Mouse (Mus musculus): ENCODE measurements around the gene Pcsk1n. TPM values are rescaled to one million over a fixed set of nuclear protein-coding genes. Genes with fewer than 3 reads are reported as not detected.

Gene Pcsk1n
- total and polyA plus RNA-seq, 3 experiments, result not detected

- Histone ChIP-seq H3K4me1 (ENCODE audit: control insufficient read depth in 1 of 2, insufficient read depth in 2 of 2, low read length in 2 of 2) (peaks cover 25 to 31% of the 10 kb centered on the region in 2 experiments), H3K4me3 (ENCODE audit: control insufficient read depth in 1 of 2, insufficient read depth in 1 of 2, low read depth in 2 of 2, low read length in 2 of 2) (peak overlapping the region; percentile 13 to 26), H3K36me3 (ENCODE audit: control insufficient read depth in 1 of 2, insufficient read depth in 2 of 2, low read length in 2 of 2) (peaks cover 0 to 34% of the 10 kb centered on the region in 2 experiments; a peak in 3 of 4 replicates), H3K27ac (ENCODE audit: control insufficient read depth, low read depth, low read length) (peak overlapping the region; percentile 99), H3K9me3 (replicated peaks; ENCODE audit: insufficient read depth, low read length) (no peaks in the 10 kb centered on the region), H3K27me3 (ENCODE audit: control insufficient read depth in 1 of 2, insufficient read depth in 2 of 2, low read length in 2 of 2) (no peaks in the 10 kb centered on the region), H3K79me2 (ENCODE audit: control insufficient read depth, insufficient read depth, low read length, poor library complexity) (peaks cover 27% of the 10 kb centered on the region), H3K9ac (ENCODE audit: control insufficient read depth, low read depth, low read length, poor library complexity, severe bottlenecking) (peak overlapping the region; percentile 69)
- TF ChIP-seq SIN3A (IDR thresholded peaks at IDR 0.05; ENCODE audit: low read length) (no peak), POLR2A (IDR thresholded peaks at IDR 0.05; ENCODE audit: control insufficient read depth in 1 of 2, insufficient read depth in 1 of 2, low read depth in 1 of 2, low read length in 2 of 2, poor library complexity in 1 of 2) (peak in 1 of 2 experiments; percentile 57; a peak in 1 of 4 replicates), GATA1 (IDR thresholded peaks at IDR 0.05; ENCODE audit: low read depth, low read length) (peak; percentile 96), EP300 (IDR thresholded peaks at IDR 0.05; ENCODE audit: low read depth in 1 of 2, low read length in 2 of 2) (no peak), POLR2AphosphoS5 (IDR thresholded peaks at IDR 0.05; ENCODE audit: borderline replicate concordance, low read depth, low read length) (no peak), CHD2 (IDR thresholded peaks at IDR 0.05; ENCODE audit: low read length) (no peak), TAL1 (IDR thresholded peaks at IDR 0.05; ENCODE audit: low read length) (peak; percentile 100), SMC3 (IDR thresholded peaks at IDR 0.05; ENCODE audit: low read depth, low read length) (no peak), TBP (IDR thresholded peaks at IDR 0.05; ENCODE audit: low read depth, low read length) (peak; percentile 76; the same call in 1 of the 2 replicates), E2F4 (IDR thresholded peaks at IDR 0.05; ENCODE audit: borderline replicate concordance, low read depth, low read length) (no peak), RAD21 (IDR thresholded peaks at IDR 0.05; ENCODE audit: low read depth, low read length) (no peak)
- DNase-seq (ENCODE audit: low read depth, low spot score), result peak; percentile 96
Observed at GRCm38 (mm10) chrX:7971292-7971691, 51.7 kb downstream of the Pcsk1n start.

Other genes starting within 250 kb of the Pcsk1n start
- gene Plp2, start 248.4 kb upstream of the Pcsk1n start, total RNA-seq (2012; rRNA removed), result 95.7 and 148 TPM in 2 replicates
- 100 to 1,000 TPM; 163 to 407 TPM for gene Plp2, start 248.4 kb upstream of the Pcsk1n start, polyA plus RNA-seq (2012; ENCODE audit: insufficient read depth in 1 of 2, insufficient read length in 2 of 2, low read depth in 1 of 2, low replicate concordance in 2 of 2, missing spikeins in 1 of 2)
- 0.15 and 0.20 TPM in 2 replicates for gene Magix, start 238.6 kb upstream of the Pcsk1n start, total RNA-seq (2012; rRNA removed)
- under 1 TPM in 1 of 2 experiments, not detected in 1; 0.33 TPM for gene Magix, start 238.6 kb upstream of the Pcsk1n start, polyA plus RNA-seq (2012; ENCODE audit: insufficient read depth in 1 of 2, insufficient read length in 2 of 2, low read depth in 1 of 2, low replicate concordance in 2 of 2, missing spikeins in 1 of 2)
- 23.0 and 23.4 TPM in 2 replicates for gene Gpkow, start 222.7 kb upstream of the Pcsk1n start, total RNA-seq (2012; rRNA removed)
- gene Gpkow, start 222.7 kb upstream of the Pcsk1n start, polyA plus RNA-seq (2012; ENCODE audit: insufficient read depth in 1 of 2, insufficient read length in 2 of 2, low read depth in 1 of 2, low replicate concordance in 2 of 2, missing spikeins in 1 of 2), result 100 to 1,000 TPM in 1 of 2 experiments, 10 to 100 TPM in 1; 37.0 to 539 TPM
- 13.9 and 16.0 TPM in 2 replicates for gene Wdr45, start 205.5 kb upstream of the Pcsk1n start, total RNA-seq (2012; rRNA removed)
- gene Wdr45, start 205.5 kb upstream of the Pcsk1n start, polyA plus RNA-seq (2012; ENCODE audit: insufficient read depth in 1 of 2, insufficient read length in 2 of 2, low read depth in 1 of 2, low replicate concordance in 2 of 2, missing spikeins in 1 of 2), result 10 to 100 TPM in 1 of 2 experiments, not detected in 1; 36.1 TPM
- 0.36 TPM in 1 of 2 replicates, not detected in the other for gene Gm45208, start 197.6 kb upstream of the Pcsk1n start, total RNA-seq (2012; rRNA removed)
- gene Gm45208, start 197.6 kb upstream of the Pcsk1n start, polyA plus RNA-seq (2012; ENCODE audit: insufficient read depth in 1 of 2, insufficient read length in 2 of 2, low read depth in 1 of 2, low replicate concordance in 2 of 2, missing spikeins in 1 of 2), result 10 to 100 TPM in 1 of 2 experiments, not detected in 1; 11.0 TPM
- 19.1 and 23.0 TPM in 2 replicates for gene Praf2, start 191.4 kb upstream of the Pcsk1n start, total RNA-seq (2012; rRNA removed)
- gene Praf2, start 191.4 kb upstream of the Pcsk1n start, polyA plus RNA-seq (2012; ENCODE audit: insufficient read depth in 1 of 2, insufficient read length in 2 of 2, low read depth in 1 of 2, low replicate concordance in 2 of 2, missing spikeins in 1 of 2), result 10 to 100 TPM in 1 of 2 experiments, not detected in 1; 60.1 TPM
- 3.9 and 5.8 TPM in 2 replicates for gene Ccdc120, start 168.9 kb upstream of the Pcsk1n start, total RNA-seq (2012; rRNA removed)
- gene Ccdc120, start 168.9 kb upstream of the Pcsk1n start, polyA plus RNA-seq (2012; ENCODE audit: insufficient read depth in 1 of 2, insufficient read length in 2 of 2, low read depth in 1 of 2, low replicate concordance in 2 of 2, missing spikeins in 1 of 2), result 10 to 100 TPM in 1 of 2 experiments, not detected in 1; 12.2 TPM
- gene Tfe3, start 157.3 kb upstream of the Pcsk1n start, total RNA-seq (2012; rRNA removed), result 20.6 and 23.4 TPM in 2 replicates
- 10 to 100 TPM in 1 of 2 experiments, not detected in 1; 64.7 TPM for gene Tfe3, start 157.3 kb upstream of the Pcsk1n start, polyA plus RNA-seq (2012; ENCODE audit: insufficient read depth in 1 of 2, insufficient read length in 2 of 2, low read depth in 1 of 2, low replicate concordance in 2 of 2, missing spikeins in 1 of 2)
- gene Gripap1, start 130.1 kb upstream of the Pcsk1n start, total RNA-seq (2012; rRNA removed), result 36.2 and 40.5 TPM in 2 replicates
- 100 to 1,000 TPM in 1 of 2 experiments, 10 to 100 TPM in 1; 84.6 to 244 TPM for gene Gripap1, start 130.1 kb upstream of the Pcsk1n start, polyA plus RNA-seq (2012; ENCODE audit: insufficient read depth in 1 of 2, insufficient read length in 2 of 2, low read depth in 1 of 2, low replicate concordance in 2 of 2, missing spikeins in 1 of 2)
- gene Kcnd1, start 97.5 kb upstream of the Pcsk1n start, total RNA-seq (2012; rRNA removed), result 0.26 and 0.31 TPM in 2 replicates
- gene Kcnd1, start 97.5 kb upstream of the Pcsk1n start, polyA plus RNA-seq (2012; ENCODE audit: insufficient read depth in 1 of 2, insufficient read length in 2 of 2, low read depth in 1 of 2, low replicate concordance in 2 of 2, missing spikeins in 1 of 2), result 1 to 10 TPM in 1 of 2 experiments, not detected in 1; 1.4 TPM
- gene Otud5, start 78.5 kb upstream of the Pcsk1n start, total RNA-seq (2012; rRNA removed), result 76.4 and 82.6 TPM in 2 replicates
- 1,000 to 10,000 TPM in 1 of 2 experiments, 100 to 1,000 TPM in 1; 197 to 1,180 TPM for gene Otud5, start 78.5 kb upstream of the Pcsk1n start, polyA plus RNA-seq (2012; ENCODE audit: insufficient read depth in 1 of 2, insufficient read length in 2 of 2, low read depth in 1 of 2, low replicate concordance in 2 of 2, missing spikeins in 1 of 2)
- gene Pim2, start 41.6 kb upstream of the Pcsk1n start, total RNA-seq (2012; rRNA removed), result 5.9 and 6.4 TPM in 2 replicates
- 10 to 100 TPM in 1 of 2 experiments, not detected in 1; 21.7 TPM for gene Pim2, start 41.6 kb upstream of the Pcsk1n start, polyA plus RNA-seq (2012; ENCODE audit: insufficient read depth in 1 of 2, insufficient read length in 2 of 2, low read depth in 1 of 2, low replicate concordance in 2 of 2, missing spikeins in 1 of 2)
- gene Slc35a2, start 35.8 kb upstream of the Pcsk1n start, total RNA-seq (2012; rRNA removed), result 66.7 and 67.0 TPM in 2 replicates
- gene Slc35a2, start 35.8 kb upstream of the Pcsk1n start, polyA plus RNA-seq (2012; ENCODE audit: insufficient read depth in 1 of 2, insufficient read length in 2 of 2, low read depth in 1 of 2, low replicate concordance in 2 of 2, missing spikeins in 1 of 2), result 10 to 100 TPM in 1 of 2 experiments, not detected in 1; 96.0 TPM
- 202 and 204 TPM in 2 replicates for gene Pqbp1, start 20.6 kb upstream of the Pcsk1n start, total RNA-seq (2012; rRNA removed)
- 100 to 1,000 TPM in 1 of 2 experiments, not detected in 1; 283 TPM for gene Pqbp1, start 20.6 kb upstream of the Pcsk1n start, polyA plus RNA-seq (2012; ENCODE audit: insufficient read depth in 1 of 2, insufficient read length in 2 of 2, low read depth in 1 of 2, low replicate concordance in 2 of 2, missing spikeins in 1 of 2)
- gene Timm17b, start 20.5 kb upstream of the Pcsk1n start, total RNA-seq (2012; rRNA removed), result 96.5 and 107 TPM in 2 replicates
- gene Timm17b, start 20.5 kb upstream of the Pcsk1n start, polyA plus RNA-seq (2012; ENCODE audit: insufficient read depth in 1 of 2, insufficient read length in 2 of 2, low read depth in 1 of 2, low replicate concordance in 2 of 2, missing spikeins in 1 of 2), result 100 to 1,000 TPM in 1 of 2 experiments, not detected in 1; 381 TPM
- gene Gm10491, start 12.0 kb upstream of the Pcsk1n start, total RNA-seq (2012; rRNA removed), result not detected in 2 replicates
- not detected for gene Gm10491, start 12.0 kb upstream of the Pcsk1n start, polyA plus RNA-seq (2012; ENCODE audit: insufficient read depth in 1 of 2, insufficient read length in 2 of 2, low read depth in 1 of 2, low replicate concordance in 2 of 2, missing spikeins in 1 of 2)
- gene Gm10490, start 10.3 kb upstream of the Pcsk1n start, total RNA-seq (2012; rRNA removed), result not detected in 2 replicates
- not detected for gene Gm10490, start 10.3 kb upstream of the Pcsk1n start, polyA plus RNA-seq (2012; ENCODE audit: insufficient read depth in 1 of 2, insufficient read length in 2 of 2, low read depth in 1 of 2, low replicate concordance in 2 of 2, missing spikeins in 1 of 2)
- not detected in 2 replicates for gene Eras, start 8.8 kb downstream of the Pcsk1n start, total RNA-seq (2012; rRNA removed)
- not detected for gene Eras, start 8.8 kb downstream of the Pcsk1n start, polyA plus RNA-seq (2012; ENCODE audit: insufficient read depth in 1 of 2, insufficient read length in 2 of 2, low read depth in 1 of 2, low replicate concordance in 2 of 2, missing spikeins in 1 of 2)
- gene Hdac6, start 28.1 kb downstream of the Pcsk1n start, total RNA-seq (2012; rRNA removed), result 6.3 and 7.8 TPM in 2 replicates
- 10 to 100 TPM in 1 of 2 experiments, not detected in 1; 19.7 TPM for gene Hdac6, start 28.1 kb downstream of the Pcsk1n start, polyA plus RNA-seq (2012; ENCODE audit: insufficient read depth in 1 of 2, insufficient read length in 2 of 2, low read depth in 1 of 2, low replicate concordance in 2 of 2, missing spikeins in 1 of 2)
- gene Gata1, start 58.2 kb downstream of the Pcsk1n start, total RNA-seq (2012; rRNA removed), result 321 and 385 TPM in 2 replicates
- gene Gata1, start 58.2 kb downstream of the Pcsk1n start, polyA plus RNA-seq (2012; ENCODE audit: insufficient read depth in 1 of 2, insufficient read length in 2 of 2, low read depth in 1 of 2, low replicate concordance in 2 of 2, missing spikeins in 1 of 2), result 100 to 1,000 TPM; 128 to 496 TPM
- gene Glod5, start 98.7 kb downstream of the Pcsk1n start, total RNA-seq (2012; rRNA removed), result not detected in 2 replicates
- gene Glod5, start 98.7 kb downstream of the Pcsk1n start, polyA plus RNA-seq (2012; ENCODE audit: insufficient read depth in 1 of 2, insufficient read length in 2 of 2, low read depth in 1 of 2, low replicate concordance in 2 of 2, missing spikeins in 1 of 2), result under 1 TPM in 1 of 2 experiments, not detected in 1; 0.11 TPM
- gene Suv39h1, start 154.9 kb downstream of the Pcsk1n start, total RNA-seq (2012; rRNA removed), result 103 and 104 TPM in 2 replicates
- 100 to 1,000 TPM; 122 to 129 TPM for gene Suv39h1, start 154.9 kb downstream of the Pcsk1n start, polyA plus RNA-seq (2012; ENCODE audit: insufficient read depth in 1 of 2, insufficient read length in 2 of 2, low read depth in 1 of 2, low replicate concordance in 2 of 2, missing spikeins in 1 of 2)
- gene Was, start 170.7 kb downstream of the Pcsk1n start, total RNA-seq (2012; rRNA removed), result 133 and 146 TPM in 2 replicates
- 100 to 1,000 TPM in 1 of 2 experiments, not detected in 1; 167 TPM for gene Was, start 170.7 kb downstream of the Pcsk1n start, polyA plus RNA-seq (2012; ENCODE audit: insufficient read depth in 1 of 2, insufficient read length in 2 of 2, low read depth in 1 of 2, low replicate concordance in 2 of 2, missing spikeins in 1 of 2)
- 23.8 and 29.6 TPM in 2 replicates for gene Wdr13, start 213.1 kb downstream of the Pcsk1n start, total RNA-seq (2012; rRNA removed)
- gene Wdr13, start 213.1 kb downstream of the Pcsk1n start, polyA plus RNA-seq (2012; ENCODE audit: insufficient read depth in 1 of 2, insufficient read length in 2 of 2, low read depth in 1 of 2, low replicate concordance in 2 of 2, missing spikeins in 1 of 2), result 10 to 100 TPM in 1 of 2 experiments, not detected in 1; 46.8 TPM
- 906 and 1,021 TPM in 2 replicates for gene Rbm3, start 226.1 kb downstream of the Pcsk1n start, total RNA-seq (2012; rRNA removed)
- 100 to 1,000 TPM in 1 of 2 experiments, not detected in 1; 750 TPM for gene Rbm3, start 226.1 kb downstream of the Pcsk1n start, polyA plus RNA-seq (2012; ENCODE audit: insufficient read depth in 1 of 2, insufficient read length in 2 of 2, low read depth in 1 of 2, low replicate concordance in 2 of 2, missing spikeins in 1 of 2)

All from MEL (cell line).